Mouse (Mus musculus) lung, postnatal 0 days (tissue): ENCODE data around the gene Lrrfip1. TPM values are rescaled to one million over a fixed set of nuclear protein-coding genes. Genes with fewer than 3 reads are reported as not detected.
A peak's percentile ranks its signal among the peaks of the same experiment; 100 is the strongest.

Experiments
- ATAC-seq: fragments of 200-750 bp; cut with Nextera tagmentation; 2 replicates; pipeline ENCODE4 v1.8.0; 2017; ENCODE audit warnings: moderate library complexity
- DNase-seq: peaks from one replicate; pipeline ENCODE4 v3.0.0-alpha.2; 2016; ENCODE audit warnings: low spot score
- H3K27ac ChIP-seq: fragments of 300-500 bp; sonication (generic); 2 replicates; pipeline ENCODE4 v1.5.1; 2014; ENCODE audit warnings: antibody characterized with exemption, mild to moderate bottlenecking, low read length, mixed read lengths
- H3K27me3 ChIP-seq: fragments of 300-500 bp; sonication (generic); replicated peaks from 2 replicates; pipeline ENCODE4 v1.6.1; 2014; ENCODE audit warnings: low read length, mixed read lengths; ENCODE audit not compliant: insufficient read depth
- H3K36me3 ChIP-seq: fragments of 300-500 bp; sonication (generic); 2 replicates; pipeline ENCODE4 v1.6.1; 2014; ENCODE audit warnings: low read length, mixed read lengths; ENCODE audit not compliant: insufficient read depth
- H3K4me1 ChIP-seq: fragments of 300-500 bp; sonication (generic); 2 replicates; pipeline ENCODE4 v1.6.1; 2014; ENCODE audit warnings: antibody characterized with exemption, low read depth, low read length, mixed read lengths; ENCODE audit not compliant: insufficient read depth
- H3K4me2 ChIP-seq: fragments of 300-500 bp; sonication (generic); replicated peaks from 2 replicates; pipeline ENCODE4 v1.6.1; 2014; ENCODE audit warnings: low read depth, mild to moderate bottlenecking, low read length, moderate library complexity, mixed read lengths
- H3K4me3 ChIP-seq: fragments of 300-500 bp; sonication (generic); 2 replicates; pipeline ENCODE4 v1.5.1; 2014; ENCODE audit warnings: low read depth, low read length
- H3K9ac ChIP-seq: fragments of 300-500 bp; sonication (generic); replicated peaks from 2 replicates; pipeline ENCODE4 v1.6.1; 2014; ENCODE audit warnings: low read depth, mild to moderate bottlenecking
- H3K9me3 ChIP-seq: fragments of 300-500 bp; sonication (generic); 2 replicates; pipeline ENCODE4 v1.6.1; 2016; ENCODE audit warnings: low read length, mixed read lengths
- CTCF ChIP-seq: IDR thresholded peaks from 2 replicates; pipeline ENCODE4 v1.5.1; 2016; ENCODE audit warnings: antibody characterized with exemption, mild to moderate bottlenecking
- EP300 ChIP-seq: IDR thresholded peaks from 2 replicates; pipeline ENCODE4 v1.6.1; 2016; ENCODE audit warnings: antibody characterized with exemption, mild to moderate bottlenecking, control low read depth
- WGBS: fragments of 180-500 bp; shearing (Covaris S2); extraction: QIAGEN DNeasy Blood & Tissue Kit; methylation state at CpG from one replicate; pipeline ENCODE4 v1.1.7; 2014; 5-methylcytosine and 5-hydroxymethylcytosine counted together
- polyA plus RNA-seq: library from polyadenylated mRNA; unstranded; fragments of >200 nt; fragmentation: Nextera tagmentation; extraction: Ambion mirVana; gene quantifications from 2 replicates; pipeline ENCODE4 v1.2.1, GENCODE M21; 2015

Lrrfip1 gene
- polyA plus RNA-seq, 1 experiment from 2014 or later = 83.1 TPM

DNA sequence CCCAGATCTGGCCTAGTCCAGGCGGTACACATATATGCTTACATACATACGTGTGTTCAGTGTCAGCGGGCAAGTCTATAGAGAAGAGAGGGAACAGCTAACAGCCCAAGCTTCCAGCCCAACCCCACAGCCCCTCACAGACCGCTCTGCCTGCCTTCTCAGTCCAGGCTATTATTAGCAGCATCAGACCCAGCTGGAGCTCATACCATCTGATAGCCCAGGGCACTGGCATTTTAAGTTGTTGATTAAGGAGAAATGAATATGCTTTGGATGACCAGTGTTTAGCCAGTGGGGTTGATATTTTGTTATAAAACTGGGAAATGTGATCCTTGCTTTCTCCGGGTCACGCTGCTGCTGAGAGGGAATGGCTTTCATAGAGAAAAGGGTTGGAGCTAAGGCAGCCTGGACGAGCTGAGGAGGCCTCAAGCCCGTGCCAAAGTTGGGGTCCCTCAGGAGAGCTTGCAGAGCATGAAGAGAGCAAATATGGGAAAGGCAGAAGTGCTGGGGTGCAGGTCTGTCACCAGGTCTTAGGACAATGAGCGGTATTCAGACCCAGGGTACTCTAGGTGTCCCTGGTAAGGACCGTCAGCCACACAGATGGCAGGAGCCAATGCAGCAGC lies 73.2 kb downstream of the Lrrfip1 start:
- Histone ChIP-seq H3K27ac (no peak overlapping the region), H3K9ac (no peak overlapping the region)
- no peak for DNase-seq

DNA sequence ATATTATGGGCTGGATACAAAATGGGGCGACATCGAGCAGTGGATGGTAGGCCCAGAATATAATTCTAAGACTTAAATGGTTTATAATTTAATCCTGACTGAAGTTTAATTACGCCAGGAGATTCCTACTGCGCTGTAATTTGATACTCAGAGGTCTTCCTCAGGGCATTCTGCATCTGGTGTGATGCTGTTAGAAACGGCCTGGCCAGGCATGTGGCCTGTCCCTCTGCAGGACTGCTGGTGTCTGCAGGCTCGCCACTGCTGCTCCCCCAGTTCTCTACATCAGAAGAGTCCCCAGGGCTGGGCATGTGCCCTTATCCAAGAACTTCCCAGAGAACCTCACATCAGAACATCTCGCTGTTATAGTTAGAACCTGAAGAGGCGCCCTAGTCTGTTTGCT lies 78.4 kb downstream of the Lrrfip1 start:
- Histone ChIP-seq H3K4me1 (peaks cover 5% of the 10 kb centered on the region; the same call in 1 of the 2 replicates), H3K4me2 (no peak overlapping the region), H3K9ac (no peak overlapping the region), H3K36me3 (no peaks in the 10 kb centered on the region), H3K9me3 (no peaks in the 10 kb centered on the region), H3K27me3 (no peaks in the 10 kb centered on the region), H3K27ac (no peak overlapping the region), H3K4me3 (no peak overlapping the region)
- DNase-seq = peak; percentile 12
- no peak; the same call in 1 of the 2 replicates for ATAC-seq
- 62% methylated on average over 8 of the region's 8 CpGs for WGBS
- TF ChIP-seq CTCF = no peak

More for the DNA sequence above, 73.2 kb downstream of the Lrrfip1 start:
- Histone ChIP-seq H3K36me3 (no peaks in the 10 kb centered on the region), H3K27me3 (no peaks in the 10 kb centered on the region), H3K4me1 (peaks cover 10% of the 10 kb centered on the region; the same call in 1 of the 2 replicates), H3K4me3 (no peak overlapping the region), H3K4me2 (no peak overlapping the region), H3K9me3 (no peaks in the 10 kb centered on the region)
- 86% methylated on average over 10 of the region's 10 CpGs for WGBS
- TF ChIP-seq EP300 = no peak
- ATAC-seq = no peak

DNA sequence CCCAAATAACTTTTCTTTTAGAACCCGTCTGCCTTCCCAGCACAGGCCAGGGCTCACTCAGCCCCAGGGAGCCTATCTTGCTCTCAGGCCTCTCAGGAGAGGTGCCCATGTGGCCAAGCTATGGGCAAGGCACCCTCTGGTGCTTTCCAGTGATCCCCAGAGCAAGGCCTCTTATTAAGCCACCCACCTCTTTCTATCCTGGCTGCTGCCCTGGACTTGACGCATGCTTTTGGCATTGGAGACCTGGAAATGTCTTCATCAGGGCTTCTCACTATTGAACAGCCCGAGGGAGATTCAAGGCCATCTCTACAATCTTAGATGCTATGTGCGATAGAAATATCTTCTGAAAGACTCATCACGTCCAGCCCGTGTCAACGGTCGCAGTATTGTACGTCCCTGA lies 78.9 kb downstream of the Lrrfip1 start:
- Histone ChIP-seq H3K4me1 (peaks cover 5% of the 10 kb centered on the region; the same call in 1 of the 2 replicates), H3K9me3 (no peaks in the 10 kb centered on the region), H3K9ac (no peak overlapping the region), H3K27ac (no peak overlapping the region; the same call in 1 of the 2 replicates), H3K4me3 (no peak overlapping the region), H3K36me3 (no peaks in the 10 kb centered on the region), H3K4me2 (no peak overlapping the region), H3K27me3 (no peaks in the 10 kb centered on the region)
- ATAC-seq (no peak), DNase-seq (no peak)
- WGBS = 74% methylated on average over 9 of the region's 9 CpGs
- TF ChIP-seq CTCF (no peak), EP300 (no peak)

DNA sequence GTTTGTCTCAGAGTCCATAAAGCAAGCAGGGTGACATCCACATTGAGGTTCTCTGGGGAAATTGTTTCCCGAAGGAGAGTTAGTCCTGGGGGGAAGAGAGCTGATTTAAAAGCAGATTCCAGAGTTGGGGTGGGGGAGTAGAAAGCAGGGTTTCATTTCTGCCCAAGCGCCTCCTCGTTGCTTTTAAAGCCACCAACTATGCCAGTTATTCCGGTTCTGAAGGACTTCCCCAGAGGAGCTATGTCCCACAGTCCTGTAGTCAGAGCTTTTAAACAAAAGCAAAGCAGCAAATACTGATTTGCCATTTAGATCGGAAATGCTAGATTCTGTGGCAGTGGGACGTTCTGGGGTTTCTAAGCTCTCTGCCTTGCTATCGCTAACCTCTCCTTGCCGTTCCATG lies 79.4 kb downstream of the Lrrfip1 start:
- WGBS = 58% methylated on average over 8 of the region's 8 CpGs

DNA sequence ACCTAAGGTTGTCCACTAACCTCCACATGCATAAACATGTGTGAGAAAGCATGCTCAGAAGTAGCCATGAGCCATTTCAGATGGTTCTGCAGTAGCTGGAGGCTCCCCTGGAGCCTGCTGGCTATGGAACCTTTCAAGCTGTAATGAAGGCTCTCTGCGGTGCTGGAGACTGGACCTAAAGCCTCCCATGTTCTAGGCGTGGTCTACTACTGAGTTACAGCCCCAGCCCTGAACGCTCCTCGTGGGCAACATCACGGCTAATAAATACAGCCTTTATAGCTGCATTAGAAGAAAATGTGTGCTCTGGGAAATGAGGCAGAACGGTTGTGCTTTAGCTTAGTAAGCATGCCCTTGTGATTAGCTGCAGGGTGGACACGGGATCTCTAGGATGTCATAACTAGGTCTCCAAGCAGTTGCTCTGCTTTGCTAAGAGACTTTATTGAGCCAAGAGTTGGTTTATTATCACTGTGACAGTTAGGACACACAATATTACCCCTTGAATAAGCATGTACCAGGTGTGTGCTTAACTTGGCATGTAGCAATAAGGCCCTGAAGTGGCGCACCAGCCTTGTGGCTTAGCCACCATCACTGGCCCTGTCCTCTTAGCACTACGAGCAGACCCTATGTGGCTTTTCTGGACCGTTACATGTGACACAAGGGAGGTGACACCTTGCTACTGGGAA lies 81.3 kb downstream of the Lrrfip1 start:
- Histone ChIP-seq H3K9ac (no peak overlapping the region), H3K36me3 (no peaks in the 10 kb centered on the region), H3K4me3 (no peak overlapping the region), H3K9me3 (no peaks in the 10 kb centered on the region), H3K27ac (no peak overlapping the region), H3K4me2 (no peak overlapping the region), H3K27me3 (no peaks in the 10 kb centered on the region), H3K4me1 (peaks cover 10% of the 10 kb centered on the region; the same call in 1 of the 2 replicates)
- TF ChIP-seq CTCF (no peak), EP300 (no peak)
- DNase-seq (no peak), ATAC-seq (no peak)
- 82% methylated on average over 10 of the region's 10 CpGs for WGBS

More for the DNA sequence above, 79.4 kb downstream of the Lrrfip1 start:
- no peaks in the 10 kb centered on the region for H3K27me3 ChIP-seq
- TF ChIP-seq CTCF (no peak), EP300 (no peak)
- H3K9me3 ChIP-seq = no peaks in the 10 kb centered on the region
- peaks cover 5% of the 10 kb centered on the region; the same call in 1 of the 2 replicates for H3K4me1 ChIP-seq
- H3K36me3 ChIP-seq = no peaks in the 10 kb centered on the region
- ATAC-seq = 0 out of 2 replicates have a peak, but pooled peaks have one; percentile 42
- H3K4me3 ChIP-seq = no peak overlapping the region
- DNase-seq = peak; percentile 71
- peak overlapping the region; percentile 62 for H3K27ac ChIP-seq
- H3K9ac ChIP-seq = no peak overlapping the region
- H3K4me2 ChIP-seq = peak overlapping the region; percentile 28; the same call in 1 of the 2 replicates

DNA sequence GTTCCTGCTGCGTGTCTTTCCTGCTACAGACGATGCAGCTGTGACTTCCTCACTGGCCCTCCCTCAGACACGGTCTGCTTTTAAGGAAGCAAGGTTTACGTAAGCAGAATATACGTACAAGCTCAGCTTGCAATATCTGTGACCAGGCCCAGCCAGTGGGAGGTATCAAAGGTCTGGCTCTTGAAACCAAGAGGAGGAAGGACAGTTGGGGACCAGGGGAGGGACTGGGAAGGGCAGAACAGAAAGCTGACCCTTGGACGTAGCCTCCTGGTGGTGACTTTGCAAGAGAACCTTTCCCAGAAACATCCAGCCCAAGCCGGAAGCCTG lies 81.8 kb downstream of the Lrrfip1 start:
- H3K27ac ChIP-seq = no peak overlapping the region
- 43% methylated on average over 7 of the region's 7 CpGs for WGBS
- ATAC-seq (peak; percentile 64), DNase-seq (peak; percentile 72)
- no peaks in the 10 kb centered on the region for H3K27me3 ChIP-seq
- no peaks in the 10 kb centered on the region for H3K36me3 ChIP-seq
- peaks cover 10% of the 10 kb centered on the region; the same call in 1 of the 2 replicates for H3K4me1 ChIP-seq
- no peak overlapping the region for H3K9ac ChIP-seq
- no peak overlapping the region for H3K4me3 ChIP-seq
- H3K4me2 ChIP-seq = no peak overlapping the region
- H3K9me3 ChIP-seq = no peaks in the 10 kb centered on the region
- TF ChIP-seq CTCF (peak; percentile 59), EP300 (peak; percentile 27; the same call in 1 of the 2 replicates)
